Mouse (Mus musculus): ENCODE results near the gene Vps16.
A peak's percentile ranks its signal among the peaks of the same experiment; 100 is the strongest.

The Vps16 gene

GRCm38 (mm10) chr2:130457871-130458270 is 33.7 kb downstream of the Vps16 start:
- no peak for DNase-seq (ENCODE audit: low spot score in 2 of 2)

GRCm38 (mm10) chr2:130459576-130459975 is 35.4 kb downstream of the Vps16 start:
- DNase-seq (ENCODE audit: low spot score in 2 of 2) = no peak

GRCm38 (mm10) chr2:130461287-130462071 is 37.3 kb downstream of the Vps16 start:
- DNase-seq (ENCODE audit: low spot score in 2 of 2) = no peak

- no peak for DNase-seq (ENCODE audit: low spot score in 2 of 2)
Observed at GRCm38 (mm10) chr2:130466438-130466837, 42.3 kb downstream of the Vps16 start.

GRCm38 (mm10) chr2:130469366-130469765 is 45.2 kb downstream of the Vps16 start:
- no peak for DNase-seq (ENCODE audit: low spot score in 2 of 2)

GRCm38 (mm10) chr2:130469935-130470334 is 45.8 kb downstream of the Vps16 start:
- no peak for DNase-seq (ENCODE audit: low spot score in 2 of 2)

- DNase-seq (ENCODE audit: low spot score in 2 of 2) = no peak
Observed at GRCm38 (mm10) chr2:130472908-130473510, 48.9 kb downstream of the Vps16 start.

- DNase-seq (ENCODE audit: low spot score in 2 of 2) = no peak
Observed at GRCm38 (mm10) chr2:130475764-130476163, 51.6 kb downstream of the Vps16 start.

- no peak for DNase-seq (ENCODE audit: low spot score in 2 of 2)
Observed at GRCm38 (mm10) chr2:130476666-130477297, 52.6 kb downstream of the Vps16 start.

GRCm38 (mm10) chr2:130482177-130482576 is 58.0 kb downstream of the Vps16 start:
- no peak for DNase-seq (ENCODE audit: low spot score in 2 of 2)

GRCm38 (mm10) chr2:130482700-130483099 is 58.6 kb downstream of the Vps16 start:
- no peak for DNase-seq (ENCODE audit: low spot score in 2 of 2)

- no peak for DNase-seq (ENCODE audit: low spot score in 2 of 2)
Observed at GRCm38 (mm10) chr2:130484206-130484605, 60.1 kb downstream of the Vps16 start.

GRCm38 (mm10) chr2:130488002-130488401 is 63.9 kb downstream of the Vps16 start:
- DNase-seq (ENCODE audit: low spot score in 2 of 2) = no peak

- DNase-seq (ENCODE audit: low spot score in 2 of 2) = no peak
Observed at GRCm38 (mm10) chr2:130488600-130488999, 64.5 kb downstream of the Vps16 start.

GRCm38 (mm10) chr2:130491162-130491561 is 67.0 kb downstream of the Vps16 start:
- DNase-seq (ENCODE audit: low spot score in 2 of 2) = no peak

GRCm38 (mm10) chr2:130491587-130491986 is 67.4 kb downstream of the Vps16 start:
- peak in 1 of 2 experiments; percentile 35 for DNase-seq (ENCODE audit: low spot score in 2 of 2)
